Mouse (Mus musculus): ENCODE measurements around the gene Plgrkt.
"Not testable (repeated sequence)": the region's sequence is repeated elsewhere in the genome, so short reads cannot be mapped to it uniquely, and the experiment has no call there.

The Plgrkt gene
- long read RNA-seq, experiment 1, transcript Plgrkt-208 (6 exons, 1,020 nt), result major isoform, 14 of 27 reads
- long read RNA-seq, experiment 1, partial matches to known transcripts, result 2 of 27 reads
- long read RNA-seq, experiment 1, other reads (novel, unspliced or antisense), result 7 of 27 reads
- long read RNA-seq, experiment 2, transcript Plgrkt-205 (2 exons, 986 nt), result minor isoform, 5 of 22 reads
- long read RNA-seq, experiment 2, transcript Plgrkt-208 (6 exons, 1,020 nt), result major isoform, 11 of 22 reads
- long read RNA-seq, experiment 2, partial matches to known transcripts, result 2 of 22 reads
- long read RNA-seq, experiment 2, other reads (novel, unspliced or antisense), result 3 of 22 reads

- intact Hi-C loops (cut with DNase I), result no loop called here
Measured at GRCm38 (mm10) chr19:29366969-29367622, at the start of gene Plgrkt, which contains the start of gene Cd274. Gene Plgrkt (minus strand): TSS chr19:29367390. Gene Cd274 (plus strand): TSS chr19:29367455.

- intact Hi-C loops (cut with DNase I), result no loop called here
Measured at GRCm38 (mm10) chr19:29416393-29416902, 49.3 kb upstream of the Plgrkt start.

- intact Hi-C loops (cut with DNase I), result not testable (repeated sequence)
Measured at GRCm38 (mm10) chr19:29414917-29415316, 47.7 kb upstream of the Plgrkt start.

- intact Hi-C loops (cut with DNase I), result no loop called here
Measured at GRCm38 (mm10) chr19:29414513-29414912, 47.3 kb upstream of the Plgrkt start.

- intact Hi-C loops (cut with DNase I), result no loop called here
Measured at GRCm38 (mm10) chr19:29412476-29413420, 45.6 kb upstream of the Plgrkt start.

DNA sequence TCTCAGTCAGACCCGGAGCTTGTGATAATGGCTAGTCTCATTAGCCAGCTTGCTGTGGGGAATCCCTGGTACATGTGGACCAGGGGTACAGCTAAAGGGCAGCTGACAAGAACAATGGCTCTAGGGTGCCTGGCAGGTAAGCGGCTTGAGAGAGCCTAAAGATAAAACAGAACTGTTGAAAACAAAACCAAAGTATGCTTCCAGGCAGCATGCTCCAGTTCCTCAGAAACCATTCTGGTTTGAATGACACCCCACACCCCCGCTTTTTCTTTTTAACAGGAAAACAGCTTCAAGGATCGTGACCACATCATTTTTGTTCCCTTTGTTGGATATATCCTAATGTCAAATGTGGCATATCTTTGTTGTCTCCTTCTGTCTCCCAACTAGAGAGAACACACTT lies 43.4 kb upstream of the Plgrkt start, which contains the start of gene Pdcd1lg2:
Gene Pdcd1lg2, plus strand, starts transcription at position 301 of the 400 bp plus-strand sequence.
- intact Hi-C loops (cut with DNase I), result no loop called here

- intact Hi-C loops (cut with DNase I), result no loop called here
Measured at GRCm38 (mm10) chr19:29406042-29407017, 39.1 kb upstream of the Plgrkt start.

- intact Hi-C loops (cut with DNase I), result no loop called here
Measured at GRCm38 (mm10) chr19:29405388-29405787, 38.2 kb upstream of the Plgrkt start.

DNA sequence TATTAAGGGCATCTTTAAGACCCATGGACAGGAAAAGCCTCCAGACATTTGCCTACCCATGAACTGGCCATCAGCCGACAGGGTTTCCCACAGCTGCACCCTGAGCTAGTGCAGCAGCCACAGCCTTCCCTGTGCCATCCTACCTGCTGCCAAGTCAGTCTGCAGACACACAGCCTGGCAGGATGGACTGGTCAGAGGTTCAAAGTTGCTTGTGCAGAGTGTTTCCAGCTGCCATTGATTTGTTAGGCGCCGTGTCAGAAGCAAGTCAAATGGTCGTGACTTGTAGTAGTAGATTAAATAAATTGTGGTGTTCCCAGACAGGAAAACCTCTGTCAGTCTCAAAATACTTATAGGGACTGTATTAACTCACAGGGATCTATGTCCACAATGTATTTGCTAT lies 36.1 kb upstream of the Plgrkt start:
- intact Hi-C loops (cut with DNase I), result no loop called here

DNA sequence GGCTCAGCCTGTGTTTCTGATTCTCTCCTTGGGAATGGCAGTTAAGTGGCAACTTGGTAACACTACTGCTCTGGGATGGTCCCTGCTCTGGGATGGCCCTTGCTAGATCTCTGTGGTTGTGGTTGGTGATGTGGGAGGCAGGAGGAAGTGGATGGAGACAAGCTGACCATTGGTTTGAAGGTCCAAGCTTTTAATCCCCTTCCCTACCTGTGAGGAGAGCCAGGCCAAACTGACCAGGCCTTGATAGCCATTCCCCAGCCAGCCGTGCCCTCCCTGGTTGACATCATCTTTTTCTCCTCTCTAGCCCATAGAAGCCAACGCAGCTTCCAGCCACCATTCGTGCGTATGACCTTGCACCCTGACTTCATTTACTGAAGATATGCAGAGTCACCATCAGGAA lies 35.4 kb upstream of the Plgrkt start:
- intact Hi-C loops (cut with DNase I), result no loop called here

DNA sequence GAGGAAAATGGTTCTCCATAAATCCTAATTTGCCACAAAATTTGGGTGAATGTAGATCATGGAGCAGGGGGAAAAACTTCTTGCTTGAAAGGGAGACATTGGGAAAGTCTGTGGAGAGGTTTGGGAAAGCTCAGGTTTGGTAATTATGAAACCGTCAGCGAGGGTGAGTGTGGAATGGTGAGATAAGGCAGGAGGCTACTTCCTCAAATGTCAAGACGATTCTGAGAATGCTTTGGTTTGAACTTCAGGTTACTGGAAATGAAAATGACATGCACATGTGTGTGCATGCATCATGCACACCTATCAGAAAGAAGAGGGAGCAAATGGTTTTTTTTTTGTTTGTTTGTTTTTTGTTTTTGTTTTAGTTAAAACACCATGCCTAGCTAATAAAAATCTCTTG lies 33.3 kb upstream of the Plgrkt start:
- intact Hi-C loops (cut with DNase I), result no loop called here

DNA sequence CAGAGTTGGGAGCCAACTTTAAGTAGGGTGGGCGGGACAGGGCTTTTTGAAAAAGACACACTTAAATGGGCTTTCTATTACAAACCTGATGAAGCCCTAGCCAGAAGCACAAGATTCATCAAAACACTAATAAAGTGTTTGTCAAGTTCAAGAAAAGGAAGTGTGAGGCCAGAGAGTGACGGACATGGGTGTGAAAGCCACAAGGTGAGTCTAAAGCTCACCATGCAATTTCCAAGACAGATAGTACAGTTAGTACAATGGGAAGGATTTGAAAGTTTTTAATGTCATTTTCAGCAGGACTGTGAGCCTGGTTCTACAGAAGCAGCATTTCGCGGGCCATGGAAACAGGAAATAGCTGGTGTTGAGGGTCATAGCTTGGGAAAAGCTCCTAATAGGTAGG lies 32.6 kb upstream of the Plgrkt start:
- intact Hi-C loops (cut with DNase I), result no loop called here

DNA sequence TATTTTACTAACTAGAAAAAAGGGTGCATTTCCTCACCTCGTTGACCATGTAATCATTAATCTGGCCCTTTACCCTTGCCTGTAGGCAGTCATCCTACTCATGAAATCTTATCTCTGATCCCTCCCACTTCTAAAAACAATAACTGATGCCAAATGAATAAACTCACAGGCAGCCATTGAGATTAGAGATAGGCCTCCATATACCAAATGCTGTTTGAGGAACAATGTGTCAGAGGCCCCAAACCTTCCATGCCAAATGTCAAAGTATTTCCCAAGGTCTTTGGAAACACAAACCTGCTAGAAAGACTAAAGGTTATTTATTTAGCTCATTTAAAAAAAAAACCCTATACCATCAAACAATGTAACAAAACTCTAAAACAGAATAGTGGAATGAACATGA lies 29.2 kb upstream of the Plgrkt start:
- intact Hi-C loops (cut with DNase I), result no loop called here

DNA sequence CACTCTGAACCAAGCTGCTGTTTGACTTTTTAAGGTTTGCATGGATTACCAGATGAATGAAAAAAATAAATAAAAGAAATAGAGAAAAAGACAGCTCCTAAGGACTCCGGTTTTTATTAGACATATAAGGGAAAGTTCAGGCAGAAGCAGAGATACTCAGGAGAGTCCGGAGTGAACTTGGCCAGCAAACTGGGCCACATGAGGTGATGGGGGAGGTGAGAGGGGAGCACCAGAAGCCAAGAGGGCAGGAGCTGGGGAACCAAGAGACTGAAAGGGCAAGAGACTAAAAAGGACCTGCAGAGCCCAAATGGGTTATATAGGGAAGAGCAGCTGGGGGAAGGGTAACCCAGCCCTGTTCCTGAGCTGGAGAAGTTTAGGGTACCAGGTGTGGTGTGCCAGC lies 27.5 kb upstream of the Plgrkt start:
- intact Hi-C loops (cut with DNase I), result no loop called here

- intact Hi-C loops (cut with DNase I), result no loop called here
Measured at GRCm38 (mm10) chr19:29393333-29393732, 26.1 kb upstream of the Plgrkt start.

- intact Hi-C loops (cut with DNase I), result no loop called here
Measured at GRCm38 (mm10) chr19:29391279-29391678, 24.1 kb upstream of the Plgrkt start.

GRCm38 (mm10) chr19:29390483-29390882 lies 23.3 kb upstream of the Plgrkt start:
- intact Hi-C loops (cut with DNase I), result no loop called here

- intact Hi-C loops (cut with DNase I), result no loop called here
Measured at GRCm38 (mm10) chr19:29388818-29389217, 21.6 kb upstream of the Plgrkt start.

GRCm38 (mm10) chr19:29385822-29386221 lies 18.6 kb upstream of the Plgrkt start:
- intact Hi-C loops (cut with DNase I), result no loop called here

DNA sequence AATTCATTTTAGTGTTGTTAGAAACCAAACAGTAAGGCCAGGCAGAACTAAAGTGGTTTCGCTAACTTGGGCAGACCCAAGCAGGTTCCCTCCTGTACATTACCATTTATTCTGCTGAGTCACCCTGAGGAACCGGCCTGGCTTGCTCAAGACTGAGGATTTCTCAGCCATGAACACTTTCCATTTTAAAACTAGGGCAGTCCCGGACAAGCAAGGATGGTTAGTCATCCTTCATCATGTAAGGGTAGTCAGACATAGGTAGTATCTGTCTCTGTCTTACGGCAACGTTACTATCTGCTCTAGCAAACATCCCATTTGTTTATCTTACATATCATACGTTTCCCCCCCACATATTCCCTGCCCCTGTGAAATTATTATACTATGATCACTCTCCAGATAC lies 17.8 kb upstream of the Plgrkt start:
- intact Hi-C loops (cut with DNase I), result no loop called here

Data from adrenal gland (tissue).